Mouse (Mus musculus) heart, embryonic 12.5 days (tissue): Measurements from ENCODE around the gene Chpt1. TPM values are rescaled to one million over a fixed set of nuclear protein-coding genes. Genes with fewer than 3 reads are reported as not detected.

Experiments used
- ATAC-seq: fragments of 200-750 bp; cut with Nextera tagmentation; 2 replicates; pipeline ENCODE4 v1.8.0; 2017; ENCODE audit warnings: moderate TSS enrichment, moderate library complexity; ENCODE audit not compliant: insufficient number of reproducible peaks, low FRiP score
- H3K27ac ChIP-seq: fragments of 300-500 bp; sonication (generic); 2 replicates; pipeline ENCODE4 v1.5.1; 2016; ENCODE audit warnings: mild to moderate bottlenecking, moderate library complexity; ENCODE audit not compliant: poor library complexity, severe bottlenecking
- H3K27me3 ChIP-seq: fragments of 300-500 bp; sonication (generic); replicated peaks from 2 replicates; pipeline ENCODE4 v1.6.1; 2016; ENCODE audit warnings: mild to moderate bottlenecking, moderate library complexity
- H3K36me3 ChIP-seq: fragments of 300-500 bp; sonication (generic); 2 replicates; pipeline ENCODE4 v1.6.1; 2016; ENCODE audit warnings: mild to moderate bottlenecking, moderate library complexity
- H3K4me1 ChIP-seq: fragments of 300-500 bp; sonication (generic); replicated peaks from 2 replicates; pipeline ENCODE4 v1.6.1; 2016; ENCODE audit warnings: mild to moderate bottlenecking
- H3K4me2 ChIP-seq: fragments of 300-500 bp; sonication (generic); 2 replicates; pipeline ENCODE4 v1.6.1; 2016; ENCODE audit warnings: mild to moderate bottlenecking, moderate library complexity
- H3K4me3 ChIP-seq: fragments of 300-500 bp; sonication (generic); 2 replicates; pipeline ENCODE4 v1.5.1; 2016; ENCODE audit warnings: mild to moderate bottlenecking
- H3K9ac ChIP-seq: fragments of 300-500 bp; sonication (generic); 2 replicates; pipeline ENCODE4 v1.6.1; 2016; ENCODE audit warnings: mild to moderate bottlenecking, moderate library complexity
- H3K9me3 ChIP-seq: fragments of 300-500 bp; sonication (generic); replicated peaks from 2 replicates; pipeline ENCODE4 v1.6.1; 2016; ENCODE audit warnings: mild to moderate bottlenecking, moderate library complexity
- WGBS: fragments of 180-500 bp; shearing (Covaris S2); methylation state at CpG from one replicate; pipeline ENCODE4 v1.1.7; 2016; 5-methylcytosine and 5-hydroxymethylcytosine counted together
- polyA plus RNA-seq: library from polyadenylated mRNA; unstranded; fragments of >200 nt; fragmentation: Nextera tagmentation; extraction: Ambion mirVana; gene quantifications from 2 replicates; pipeline ENCODE4 v1.2.1, GENCODE M21; 2016

Gene Chpt1
- polyA plus RNA-seq, 1 experiment from 2014 or later: 38.3 TPM

DNA sequence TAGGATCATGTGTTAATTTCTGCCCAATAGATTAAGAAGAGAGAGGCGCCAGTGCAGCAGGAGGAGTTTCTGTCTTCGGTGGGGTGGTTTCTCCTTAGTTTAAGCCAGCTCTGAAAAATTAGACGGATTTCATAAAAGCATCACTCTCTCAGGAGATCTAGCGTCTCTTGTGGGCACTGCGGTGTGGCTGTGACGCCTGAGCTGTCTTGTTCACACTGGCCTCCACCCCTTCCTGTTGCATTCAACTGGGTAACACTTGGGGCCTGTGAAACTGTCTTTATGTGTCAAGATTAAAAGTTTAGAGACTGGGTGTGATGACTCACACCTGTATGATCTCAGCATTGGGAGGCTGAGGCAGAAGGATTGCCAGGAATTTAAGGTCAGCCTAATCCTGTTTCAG, 75.9 kb downstream of the Chpt1 start:
- ATAC-seq: no peak
- WGBS: 88% methylated on average over 6 of the region's 6 CpGs
- Histone ChIP-seq H3K4me1 (no peaks in the 10 kb centered on the region), H3K9ac (no peak overlapping the region), H3K27ac (no peak overlapping the region), H3K36me3 (peaks cover 20% of the 10 kb centered on the region), H3K4me3 (no peak overlapping the region), H3K4me2 (no peak overlapping the region), H3K27me3 (no peaks in the 10 kb centered on the region), H3K9me3 (no peaks in the 10 kb centered on the region)

DNA sequence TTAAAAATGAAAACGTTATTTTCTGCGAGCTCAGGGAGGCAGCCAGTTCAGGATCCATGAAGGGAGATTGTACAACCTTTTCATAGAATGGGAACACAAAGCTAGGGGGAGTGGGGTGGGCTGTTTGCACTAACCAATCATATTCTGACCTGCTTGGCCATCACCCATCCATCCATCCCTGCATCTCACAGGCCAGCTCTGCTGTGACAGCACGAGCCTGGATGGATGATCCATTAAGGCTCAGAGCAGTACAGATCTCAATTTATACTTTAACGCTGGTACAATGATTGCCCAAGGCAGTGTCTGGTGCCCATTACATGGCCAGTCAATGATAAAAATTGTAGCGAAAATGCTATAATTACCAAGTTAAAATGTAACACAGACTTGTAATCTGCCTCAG, 77.0 kb downstream of the Chpt1 start:
- H3K4me3 ChIP-seq: no peak overlapping the region

DNA sequence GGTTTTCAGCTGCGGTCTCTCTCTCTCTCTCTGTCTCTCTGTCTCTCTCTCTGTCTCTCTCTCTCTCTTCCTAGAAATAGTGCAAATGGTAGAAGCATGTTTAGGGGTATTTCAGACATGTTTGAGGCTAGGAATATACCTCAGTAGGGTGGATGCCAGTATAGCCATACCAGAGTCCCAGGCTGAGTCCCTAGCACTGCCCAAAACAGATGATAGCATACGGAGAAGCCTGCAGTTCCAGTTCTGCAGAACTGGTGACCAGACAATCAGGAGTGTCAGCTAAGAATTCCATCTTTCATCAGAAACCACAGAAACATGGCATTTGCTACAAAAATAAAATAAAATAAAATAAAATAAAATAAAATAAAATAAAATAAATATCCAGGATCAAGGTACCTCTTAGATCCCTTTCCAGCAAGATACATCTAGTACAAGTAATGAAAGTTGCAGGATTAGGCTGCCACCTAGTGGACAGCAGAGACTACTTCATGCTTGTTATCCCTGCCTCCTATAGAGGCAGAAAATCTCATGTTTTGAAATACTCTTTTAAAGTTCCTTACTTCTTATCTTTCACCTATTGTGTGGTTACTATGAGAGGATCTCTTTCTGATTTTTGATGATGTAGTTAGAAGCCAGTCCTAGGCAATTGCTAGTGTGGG, 77.6 kb downstream of the Chpt1 start:
- no peaks in the 10 kb centered on the region for H3K27me3 ChIP-seq

More for the DNA sequence above, 77.0 kb downstream of the Chpt1 start:
- ATAC-seq: no peak
- Histone ChIP-seq H3K27me3 (no peaks in the 10 kb centered on the region), H3K4me1 (peaks cover 3% of the 10 kb centered on the region; the same call in 1 of the 2 replicates), H3K9me3 (no peaks in the 10 kb centered on the region), H3K9ac (no peak overlapping the region), H3K27ac (no peak overlapping the region), H3K4me2 (no peak overlapping the region), H3K36me3 (peaks cover 15% of the 10 kb centered on the region; the same call in 1 of the 2 replicates)
- 60% methylated on average over 5 of the region's 5 CpGs for whole genome bisulfite sequencing

DNA sequence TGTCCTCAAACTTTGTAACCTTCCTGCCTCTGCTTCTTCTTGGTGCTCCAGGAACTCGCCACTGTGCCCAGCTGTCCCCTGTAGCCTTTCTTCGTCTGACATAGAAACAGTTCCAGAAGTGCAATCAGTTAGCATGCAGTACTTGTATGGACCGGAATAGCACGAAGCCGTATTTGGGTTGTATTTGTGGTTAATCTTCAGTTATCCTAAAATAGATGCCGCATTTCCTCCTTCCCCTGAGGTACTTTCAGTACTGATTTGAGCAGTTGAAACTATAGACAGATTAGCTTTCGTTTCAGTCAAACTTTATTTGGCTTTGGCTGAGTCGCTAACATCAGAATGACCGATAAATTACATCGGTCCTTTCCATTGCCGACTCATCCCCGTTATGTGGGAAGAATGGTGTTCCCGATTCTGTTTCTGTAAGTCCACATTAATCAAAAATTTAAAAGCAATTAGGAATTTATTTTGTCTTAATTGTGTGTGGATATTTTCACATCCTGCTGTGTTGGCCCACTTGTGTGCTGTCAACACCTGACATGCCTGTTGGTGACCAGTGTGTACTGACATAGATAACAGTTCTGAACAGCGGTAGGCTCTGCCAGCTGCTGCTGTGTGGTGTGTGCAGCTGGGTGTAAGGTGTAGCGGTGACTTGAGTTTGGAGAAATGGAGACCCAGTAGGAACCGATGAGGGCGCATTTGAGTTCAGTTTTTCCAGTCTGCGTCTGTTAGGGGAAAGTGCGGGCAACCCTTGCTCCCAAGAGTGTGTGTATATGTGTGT, 83.0 kb downstream of the Chpt1 start:
- Histone ChIP-seq H3K27ac (no peak overlapping the region), H3K36me3 (peaks cover 11% of the 10 kb centered on the region), H3K4me3 (no peak overlapping the region), H3K27me3 (no peaks in the 10 kb centered on the region), H3K4me1 (peaks cover 7% of the 10 kb centered on the region; the same call in 1 of the 2 replicates), H3K9ac (no peak overlapping the region), H3K4me2 (no peak overlapping the region), H3K9me3 (no peaks in the 10 kb centered on the region)
- no peak for ATAC-seq
- 78% methylated on average over 19 of the region's 19 CpGs for WGBS

More for the DNA sequence above, 77.6 kb downstream of the Chpt1 start:
- Histone ChIP-seq H3K4me2 (no peak overlapping the region), H3K4me3 (no peak overlapping the region), H3K27ac (no peak overlapping the region), H3K9me3 (no peaks in the 10 kb centered on the region), H3K4me1 (peaks cover 3% of the 10 kb centered on the region; the same call in 1 of the 2 replicates), H3K9ac (no peak overlapping the region), H3K36me3 (peaks cover 11% of the 10 kb centered on the region; the same call in 1 of the 2 replicates)
- WGBS: 88% methylated on average over 2 of the region's 2 CpGs
- no peak; the same call in 1 of the 2 replicates for ATAC-seq

DNA sequence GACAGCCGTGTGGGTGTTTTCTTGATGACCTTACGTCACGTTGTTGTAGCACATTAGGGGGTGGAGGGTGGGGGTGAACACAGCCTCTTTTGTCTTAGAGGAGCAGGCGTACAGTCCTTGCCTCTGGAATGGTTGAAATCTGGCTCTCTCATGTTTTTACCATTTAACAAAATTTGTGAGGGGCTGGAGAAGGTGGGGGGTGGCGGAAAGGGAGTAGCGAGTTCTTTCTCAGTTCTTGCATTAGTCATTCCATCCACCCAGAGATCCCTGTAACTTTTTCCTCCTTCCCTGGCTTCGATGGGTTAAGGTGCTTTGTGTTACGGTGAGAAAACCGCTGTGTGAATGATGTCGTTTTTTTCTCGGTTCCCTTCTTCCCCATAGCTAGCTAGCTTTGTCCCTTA, 83.7 kb downstream of the Chpt1 start:
- Histone ChIP-seq H3K27me3 (no peaks in the 10 kb centered on the region), H3K4me2 (no peak overlapping the region), H3K4me3 (no peak overlapping the region), H3K9me3 (no peaks in the 10 kb centered on the region), H3K4me1 (peaks cover 7% of the 10 kb centered on the region; the same call in 1 of the 2 replicates), H3K36me3 (peaks cover 18% of the 10 kb centered on the region), H3K27ac (no peak overlapping the region), H3K9ac (no peak overlapping the region)
- whole genome bisulfite sequencing: 69% methylated on average over 11 of the region's 11 CpGs
- no peak for ATAC-seq

DNA sequence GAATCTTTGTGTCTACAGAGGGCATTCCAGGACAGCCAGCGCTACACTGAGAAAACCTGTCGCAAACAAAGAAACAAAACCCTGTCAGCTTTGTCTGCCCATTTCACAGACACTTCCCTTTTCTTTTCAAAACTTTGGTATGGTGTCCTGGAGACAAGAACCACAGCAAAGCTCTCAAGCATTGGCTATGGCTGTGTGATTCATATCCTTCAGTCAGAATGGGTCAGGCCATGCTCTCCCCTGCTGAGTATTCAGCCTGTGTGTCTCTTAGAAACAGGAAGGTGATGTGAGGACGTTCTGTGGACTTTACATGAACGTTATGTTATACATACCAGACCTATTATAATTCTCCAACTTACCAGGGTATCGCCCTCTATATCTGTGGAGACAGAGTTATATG, 86.2 kb downstream of the Chpt1 start:
- peaks cover 16% of the 10 kb centered on the region for H3K36me3 ChIP-seq
- no peak overlapping the region for H3K27ac ChIP-seq
- ATAC-seq: no peak
- 85% methylated on average over 5 of the region's 5 CpGs for WGBS
- H3K9me3 ChIP-seq: no peaks in the 10 kb centered on the region
- H3K4me1 ChIP-seq: peaks cover 7% of the 10 kb centered on the region; the same call in 1 of the 2 replicates
- H3K9ac ChIP-seq: no peak overlapping the region
- no peaks in the 10 kb centered on the region for H3K27me3 ChIP-seq
- H3K4me3 ChIP-seq: no peak overlapping the region
- H3K4me2 ChIP-seq: no peak overlapping the region

DNA sequence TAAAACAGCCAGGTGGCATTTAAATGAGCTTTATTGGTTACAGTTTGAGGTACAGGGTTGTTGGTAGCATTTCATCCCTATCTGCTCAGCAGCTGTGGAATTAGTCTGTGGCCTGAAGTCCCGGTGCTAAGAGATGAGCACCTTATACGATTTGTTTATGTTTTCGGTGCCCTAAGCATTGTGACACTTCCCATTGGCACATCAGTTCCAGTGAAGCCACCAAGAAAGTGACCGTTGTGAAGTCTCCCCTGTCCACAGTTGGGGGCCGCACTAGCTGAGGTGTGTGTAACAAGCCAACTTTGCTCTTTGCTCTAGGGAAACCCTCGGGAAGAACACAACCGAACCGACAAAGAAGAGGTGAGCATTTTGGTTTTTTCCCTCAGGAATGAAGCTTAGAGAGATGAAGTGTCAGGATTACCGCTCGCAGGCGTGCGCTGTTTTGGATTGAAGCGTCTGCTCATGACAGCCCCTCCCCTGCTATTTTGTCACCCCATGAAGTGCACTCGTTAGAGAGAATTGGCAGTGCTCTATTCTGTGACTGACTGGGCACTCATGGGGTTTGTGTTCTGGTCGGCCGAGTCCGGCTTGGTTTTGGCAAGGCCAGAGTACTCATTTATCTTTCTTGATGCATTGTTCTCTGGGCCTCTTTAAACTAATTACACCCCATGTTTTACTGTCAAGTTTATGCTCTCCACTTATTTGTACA, 91.4 kb downstream of the Chpt1 start:
- H3K4me2 ChIP-seq: no peak overlapping the region
- H3K27me3 ChIP-seq: no peaks in the 10 kb centered on the region
- no peak overlapping the region for H3K9ac ChIP-seq
- no peak overlapping the region for H3K4me3 ChIP-seq
- 83% methylated on average over 17 of the region's 17 CpGs for WGBS
- H3K36me3 ChIP-seq: peaks cover 9% of the 10 kb centered on the region
- H3K4me1 ChIP-seq: peaks cover 6% of the 10 kb centered on the region; the same call in 1 of the 2 replicates
- no peak overlapping the region for H3K27ac ChIP-seq
- ATAC-seq: no peak
- H3K9me3 ChIP-seq: no peaks in the 10 kb centered on the region

DNA sequence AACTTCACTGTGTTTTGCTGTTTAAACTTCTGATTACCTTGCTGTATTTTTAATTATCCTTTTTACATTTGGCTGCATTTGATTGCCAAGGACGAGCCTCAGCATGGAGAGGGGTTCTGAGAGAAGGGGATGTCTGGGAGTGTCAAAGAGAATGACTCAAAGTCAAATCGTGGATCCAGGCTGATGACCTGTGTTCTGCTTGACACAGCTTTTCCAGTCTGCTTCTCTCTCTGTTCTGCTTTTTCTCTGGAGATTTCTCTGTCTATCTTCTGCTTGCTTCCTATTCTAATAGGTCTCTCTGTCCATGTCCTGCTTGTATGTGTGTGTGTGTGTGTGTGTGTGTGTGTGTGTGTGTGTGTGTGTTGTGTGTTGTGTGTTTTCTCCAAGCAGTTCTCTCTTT, 94.1 kb downstream of the Chpt1 start:
- WGBS: 66% methylated on average over 2 of the region's 2 CpGs
- H3K4me1 ChIP-seq: peaks cover 7% of the 10 kb centered on the region; the same call in 1 of the 2 replicates

DNA sequence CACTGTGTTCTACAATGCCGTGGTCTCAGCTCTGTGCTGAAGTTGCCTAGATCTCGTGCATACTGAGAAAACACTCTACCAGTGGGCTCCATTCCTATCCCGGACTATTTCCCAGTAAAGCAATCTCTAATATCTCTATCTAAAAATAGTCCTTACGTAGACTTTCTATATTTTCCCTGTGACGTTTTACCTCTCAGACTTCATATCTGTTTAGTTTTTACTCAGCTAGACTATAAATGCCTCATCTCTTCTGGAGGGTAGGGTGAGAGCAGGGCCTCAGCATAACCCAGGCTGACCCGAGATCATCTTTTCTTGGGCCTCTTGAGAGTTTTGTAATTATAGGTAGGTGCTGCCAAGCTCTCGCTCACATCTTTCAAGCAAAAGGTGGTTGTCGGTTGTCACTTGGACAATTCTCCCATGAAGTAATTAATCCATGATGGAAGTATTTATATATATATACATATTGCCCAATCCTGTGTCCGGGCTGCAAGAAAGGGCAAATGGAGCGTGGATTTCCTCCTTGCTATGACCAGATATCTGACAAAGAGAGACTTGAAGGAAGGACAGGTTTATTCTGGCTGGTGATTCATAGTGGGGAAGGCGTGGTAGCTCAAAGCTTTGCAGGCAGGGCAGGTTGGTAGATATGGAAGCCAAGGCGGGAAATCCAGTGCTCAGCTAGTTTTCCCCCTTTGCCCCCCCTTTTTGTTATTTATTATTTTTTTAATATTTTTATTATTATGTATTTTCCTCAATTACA, 95.8 kb downstream of the Chpt1 start:
- Histone ChIP-seq H3K36me3 (no peaks in the 10 kb centered on the region), H3K27me3 (no peaks in the 10 kb centered on the region), H3K9me3 (no peaks in the 10 kb centered on the region), H3K4me2 (no peak overlapping the region), H3K4me1 (peaks cover 7% of the 10 kb centered on the region; the same call in 1 of the 2 replicates), H3K4me3 (no peak overlapping the region), H3K9ac (no peak overlapping the region), H3K27ac (no peak overlapping the region)
- 80% methylated on average over 12 of the region's 12 CpGs for WGBS
- ATAC-seq: no peak

More for the DNA sequence above, 94.1 kb downstream of the Chpt1 start:
- H3K9ac ChIP-seq: no peak overlapping the region
- no peaks in the 10 kb centered on the region for H3K36me3 ChIP-seq
- H3K4me2 ChIP-seq: no peak overlapping the region
- no peak overlapping the region for H3K4me3 ChIP-seq
- H3K27me3 ChIP-seq: no peaks in the 10 kb centered on the region
- ATAC-seq: no peak
- no peak overlapping the region for H3K27ac ChIP-seq
- no peaks in the 10 kb centered on the region for H3K9me3 ChIP-seq

DNA sequence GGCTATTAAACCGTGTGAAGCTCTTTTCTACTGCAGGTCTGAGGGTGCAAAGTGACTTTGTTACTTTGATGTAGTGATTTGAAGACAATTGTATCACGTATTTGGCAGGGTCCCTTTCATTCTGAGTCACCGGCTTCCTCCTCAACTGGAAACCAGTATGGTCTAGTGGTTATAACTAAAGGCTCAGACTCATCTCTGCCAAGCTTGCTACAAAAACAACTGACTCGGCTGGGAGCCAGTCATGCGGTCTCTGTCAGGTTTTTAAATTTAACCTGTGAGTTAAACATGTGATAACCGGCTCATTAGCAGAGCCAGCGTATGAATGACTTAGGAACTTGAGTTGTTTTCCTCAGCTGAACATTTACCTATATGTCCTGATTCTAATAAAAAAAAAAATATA, 98.1 kb downstream of the Chpt1 start:
- H3K27me3 ChIP-seq: no peaks in the 10 kb centered on the region
- H3K4me1 ChIP-seq: peaks cover 7% of the 10 kb centered on the region; the same call in 1 of the 2 replicates
- H3K4me3 ChIP-seq: no peak overlapping the region
- no peak overlapping the region for H3K27ac ChIP-seq
- no peak for ATAC-seq
- H3K36me3 ChIP-seq: 0 out of 2 replicates have a peak, but pooled peaks cover 2% of the 10 kb centered on the region
- H3K9ac ChIP-seq: no peak overlapping the region
- H3K9me3 ChIP-seq: no peaks in the 10 kb centered on the region
- WGBS: 77% methylated on average over 7 of the region's 7 CpGs
- no peak overlapping the region for H3K4me2 ChIP-seq
